Mouse (Mus musculus): ENCODE data around the gene Lyl1.

Gene Lyl1

DNA sequence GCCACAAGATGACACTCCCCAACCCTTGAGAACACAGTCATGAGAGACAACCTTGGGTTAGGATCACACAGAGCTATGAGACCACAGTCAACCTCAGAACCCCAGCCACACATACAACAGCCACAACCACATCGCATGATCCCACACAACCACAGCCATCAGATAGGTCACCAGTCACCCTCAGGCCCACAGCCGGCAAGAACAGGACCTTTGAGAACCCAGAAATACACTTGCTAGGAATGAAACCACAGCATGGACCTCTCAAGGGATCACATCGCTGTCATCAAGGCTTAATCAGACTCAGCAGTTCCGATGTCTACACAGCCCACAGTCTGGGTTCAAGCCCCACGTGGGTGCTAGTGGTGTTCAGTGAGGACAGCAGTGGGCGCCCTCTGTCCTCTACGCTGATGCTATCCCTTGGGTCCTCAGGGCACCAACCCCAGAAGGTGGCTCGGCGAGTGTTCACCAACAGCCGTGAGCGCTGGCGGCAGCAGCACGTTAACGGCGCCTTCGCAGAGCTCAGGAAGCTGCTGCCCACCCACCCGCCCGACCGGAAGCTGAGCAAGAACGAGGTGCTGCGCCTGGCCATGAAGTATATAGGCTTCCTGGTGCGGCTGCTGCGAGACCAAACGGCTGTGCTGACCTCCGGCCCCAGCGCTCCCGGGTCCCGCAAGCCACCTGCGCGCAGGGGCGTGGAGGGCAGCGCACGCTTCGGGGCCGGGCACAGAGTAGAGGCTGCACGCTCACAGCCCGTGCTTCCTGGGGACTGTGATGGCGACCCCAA lies 2.4 kb downstream of the Lyl1 start:
- DNase-seq (ENCODE audit: low spot score) = no peak

DNA sequence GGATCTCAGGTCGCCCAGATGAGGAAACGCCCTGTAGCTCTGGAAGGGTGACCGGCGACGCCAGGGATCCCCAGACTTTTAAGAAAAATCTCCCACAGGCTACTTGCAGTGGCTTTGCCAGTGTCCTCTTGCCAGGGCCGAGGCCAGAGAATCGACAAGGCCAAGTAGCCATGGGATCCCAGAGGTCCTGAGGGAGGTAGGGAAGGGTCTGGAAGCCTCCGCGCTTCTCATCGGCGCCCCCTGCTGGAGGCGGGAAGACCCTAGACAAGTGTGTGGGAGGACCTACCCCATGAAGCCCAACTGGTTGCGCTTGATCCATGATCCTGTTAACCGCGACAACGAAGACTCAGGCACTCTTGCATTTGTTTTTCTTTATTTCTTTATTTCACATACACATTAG lies 3.1 kb downstream of the Lyl1 start:
- DNase-seq (ENCODE audit: low spot score) = peak; percentile 89

DNA sequence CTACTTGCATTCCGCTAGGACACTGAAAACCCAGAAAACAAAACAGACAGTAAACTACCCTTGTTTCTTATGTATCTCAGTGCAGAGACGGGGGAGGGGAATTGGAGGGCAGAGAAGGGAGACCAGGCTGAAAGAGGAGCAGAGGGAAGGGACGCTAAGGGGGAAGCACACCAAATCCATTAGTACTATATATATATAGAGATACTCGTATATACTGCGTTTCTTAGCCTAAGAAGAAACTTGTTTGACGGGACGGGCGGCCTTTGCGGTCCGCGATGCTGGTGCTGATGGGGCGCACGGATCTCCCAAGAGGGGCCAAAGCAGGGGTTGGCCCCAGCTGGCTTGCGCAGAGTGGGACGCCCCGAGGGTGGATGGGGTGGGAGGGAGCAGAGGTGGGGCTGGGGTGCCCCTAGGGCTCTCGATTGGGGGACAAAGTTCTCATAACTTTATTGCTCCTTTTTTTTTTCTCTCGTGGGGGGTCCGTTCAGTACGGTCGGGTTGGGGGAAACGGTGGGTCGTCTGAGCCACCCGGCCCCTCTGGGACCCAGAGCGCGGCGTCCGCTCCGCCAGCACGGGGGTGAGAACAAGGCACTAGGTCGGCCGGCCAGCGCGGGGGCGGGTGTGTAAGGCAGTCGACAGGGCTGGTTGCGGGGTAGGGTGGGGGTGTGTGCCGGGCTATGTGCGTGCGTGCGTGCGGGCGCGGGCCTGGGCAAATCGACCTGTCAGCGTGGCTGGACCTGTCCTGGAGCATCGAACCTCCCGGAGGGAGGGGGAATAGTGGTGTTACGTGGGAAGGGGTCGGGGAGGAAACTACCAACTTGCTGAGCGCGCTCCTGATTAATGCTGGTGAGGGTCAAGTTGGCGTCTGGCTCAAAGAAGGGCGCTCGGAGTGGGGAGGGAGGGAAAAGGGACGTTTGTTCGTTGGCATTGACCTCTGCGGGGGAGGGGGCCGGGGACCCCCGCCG lies 3.9 kb downstream of the Lyl1 start:
- DNase-seq (ENCODE audit: low spot score) = no peak

DNA sequence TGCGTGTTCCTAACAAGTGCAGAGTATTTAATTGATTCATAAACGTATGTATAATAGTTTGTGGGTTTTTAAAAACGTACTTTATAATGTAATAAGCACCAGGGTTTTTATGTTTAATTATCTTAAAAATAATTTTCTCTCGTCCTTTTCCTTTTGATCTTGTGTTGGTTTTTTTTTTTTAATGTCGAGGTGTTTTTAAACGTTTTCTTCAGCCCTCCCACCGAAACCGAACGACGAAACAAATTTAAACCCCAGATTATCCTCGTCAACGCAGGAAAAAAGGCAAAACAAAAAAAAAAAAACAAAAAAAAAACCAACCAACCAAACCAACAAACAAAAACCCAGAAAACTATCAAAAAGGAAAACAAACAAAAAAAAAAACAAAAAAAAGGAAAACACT lies 4.7 kb downstream of the Lyl1 start:
- no peak for DNase-seq (ENCODE audit: low spot score)

DNA sequence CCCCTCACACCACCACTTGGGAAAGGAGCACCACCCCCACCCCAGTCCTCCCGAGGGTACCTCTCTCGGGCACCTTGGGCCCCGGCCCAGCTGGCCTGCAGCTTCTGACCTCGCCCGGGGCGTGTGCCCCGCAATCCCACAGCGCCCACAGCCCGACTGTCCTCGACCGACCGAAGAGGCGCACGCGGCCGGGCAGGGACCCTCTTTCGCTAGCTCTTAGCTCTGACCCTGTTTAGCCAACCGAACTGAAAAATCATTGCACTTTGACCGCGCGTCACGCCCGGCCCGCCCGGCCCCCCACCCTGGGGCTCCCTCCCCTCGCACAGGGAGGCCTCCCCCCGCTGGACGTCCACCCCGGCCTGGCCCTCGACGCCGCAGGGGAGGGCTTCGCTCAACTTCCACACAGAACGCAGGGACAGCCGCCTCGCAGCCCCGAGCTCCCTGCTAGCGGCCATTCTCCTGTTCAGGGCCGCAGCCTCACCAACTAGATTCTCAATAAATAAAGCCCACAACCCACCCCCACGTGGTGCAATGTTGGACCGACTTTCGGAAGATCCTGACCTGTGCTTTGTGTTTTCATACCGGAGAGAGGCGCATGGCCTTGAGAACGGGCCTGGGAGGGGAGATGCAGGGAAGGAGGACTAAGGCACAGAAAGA lies 5.5 kb downstream of the Lyl1 start:
- no peak for DNase-seq (ENCODE audit: low spot score)

DNA sequence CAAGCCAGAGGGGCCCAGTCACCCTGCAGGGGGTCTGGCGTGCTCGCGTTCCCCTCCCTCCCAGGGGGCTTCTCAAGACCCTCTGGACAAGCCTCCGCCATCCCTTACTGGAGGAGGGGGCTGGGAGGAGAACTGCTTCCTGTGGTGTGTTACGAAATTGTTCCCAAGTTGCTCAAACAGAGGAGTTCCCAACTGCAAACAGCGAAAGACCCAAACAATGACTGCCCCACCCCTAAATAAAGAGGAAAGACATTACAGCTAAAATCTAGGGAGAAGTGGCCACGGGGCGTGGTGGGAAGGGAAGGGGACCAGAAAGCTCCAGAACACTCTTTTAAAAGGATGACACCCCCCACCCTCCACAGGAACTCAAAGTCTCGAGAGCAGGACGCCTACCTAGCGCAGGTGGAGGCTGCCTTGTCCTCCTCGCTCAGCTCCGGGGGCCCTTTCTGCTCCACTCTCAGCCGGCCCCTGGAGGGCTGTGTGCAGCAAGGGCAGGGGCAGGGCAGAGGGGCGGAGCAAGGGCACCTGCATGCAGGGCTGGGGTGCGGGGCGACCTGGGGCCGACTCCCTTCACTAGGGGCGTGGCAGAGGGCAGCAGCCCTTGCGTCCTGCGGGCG lies 6.1 kb downstream of the Lyl1 start:
- DNase-seq (ENCODE audit: low spot score) = no peak

DNA sequence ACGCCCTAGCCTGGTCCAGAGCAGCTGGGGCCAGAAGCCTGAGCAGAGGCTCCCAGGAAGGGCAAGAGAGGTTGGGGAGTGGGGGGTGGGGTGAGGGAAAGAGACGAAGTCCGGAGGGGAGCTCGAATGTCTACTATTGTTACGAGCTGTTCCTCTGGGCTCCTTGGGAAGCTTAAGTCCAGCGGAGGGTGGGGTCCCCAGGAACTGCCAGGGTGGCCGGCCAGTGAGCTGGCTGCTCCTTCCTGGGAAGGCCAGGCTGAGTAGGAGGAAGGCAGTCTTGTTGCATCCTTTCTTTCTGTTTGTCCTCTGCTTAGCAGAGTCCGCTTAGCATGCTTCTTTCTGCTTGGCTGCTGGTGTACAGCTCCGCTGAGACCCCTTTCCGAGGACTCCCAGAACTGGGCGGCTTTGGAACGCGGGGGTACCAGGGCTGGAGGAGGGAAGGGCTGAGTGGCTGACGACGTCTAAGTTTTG lies 6.8 kb downstream of the Lyl1 start:
- no peak for DNase-seq (ENCODE audit: low spot score)

DNA sequence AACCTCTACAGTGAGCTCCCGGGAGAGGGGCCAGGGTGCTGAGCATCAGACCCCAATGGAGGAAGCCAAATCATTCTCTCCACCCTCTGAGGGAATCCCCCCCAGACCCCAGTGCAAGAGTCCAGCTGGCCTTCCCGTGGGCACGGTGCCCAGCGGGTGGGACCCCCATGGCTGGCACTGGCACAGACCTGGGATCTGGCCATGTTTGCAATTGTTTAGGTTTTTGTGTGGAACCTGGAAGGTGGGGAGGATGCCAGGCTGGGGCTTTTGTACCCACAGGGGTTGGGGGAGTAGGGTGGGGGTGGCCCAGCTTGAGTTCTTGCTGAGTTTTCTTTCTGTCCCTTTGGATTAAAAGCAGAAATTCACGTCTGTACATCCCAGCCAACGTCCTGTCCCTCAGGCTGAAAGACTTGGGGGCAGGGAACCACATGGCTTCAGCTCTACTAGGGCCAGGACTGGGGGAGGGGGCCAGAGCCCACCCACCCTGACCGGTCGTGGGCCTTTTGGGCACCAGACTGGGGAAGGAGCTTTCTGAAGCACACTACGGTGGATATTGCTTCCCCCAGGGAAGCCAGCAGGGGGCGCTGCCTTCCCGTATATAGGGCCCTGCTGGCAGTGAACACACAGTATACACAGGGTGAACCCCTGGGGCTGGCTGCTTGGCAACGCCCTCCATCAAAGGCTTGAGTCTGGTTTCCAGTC lies 7.7 kb downstream of the Lyl1 start:
- peak; percentile 91 for DNase-seq (ENCODE audit: low spot score)

DNA sequence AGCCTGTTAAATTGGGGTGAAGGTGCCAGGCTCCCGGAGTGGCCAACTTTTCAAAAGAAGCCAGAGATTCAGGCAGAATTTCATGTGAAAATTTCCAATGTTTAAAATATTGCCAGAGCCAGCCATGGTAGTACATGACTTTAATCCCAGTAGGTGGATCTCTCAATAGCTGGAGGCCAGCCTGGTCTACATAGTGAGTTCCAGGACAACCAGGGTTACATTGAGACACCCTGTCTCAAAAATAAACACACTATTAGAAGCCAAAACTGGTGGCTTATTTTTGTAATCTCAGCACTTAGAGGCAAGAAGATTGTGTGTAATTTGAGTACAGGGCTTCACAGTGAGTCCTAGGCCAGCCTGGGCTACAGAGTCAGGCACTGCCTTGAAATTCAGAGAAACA lies 8.7 kb downstream of the Lyl1 start:
- DNase-seq (ENCODE audit: low spot score) = no peak

DNA sequence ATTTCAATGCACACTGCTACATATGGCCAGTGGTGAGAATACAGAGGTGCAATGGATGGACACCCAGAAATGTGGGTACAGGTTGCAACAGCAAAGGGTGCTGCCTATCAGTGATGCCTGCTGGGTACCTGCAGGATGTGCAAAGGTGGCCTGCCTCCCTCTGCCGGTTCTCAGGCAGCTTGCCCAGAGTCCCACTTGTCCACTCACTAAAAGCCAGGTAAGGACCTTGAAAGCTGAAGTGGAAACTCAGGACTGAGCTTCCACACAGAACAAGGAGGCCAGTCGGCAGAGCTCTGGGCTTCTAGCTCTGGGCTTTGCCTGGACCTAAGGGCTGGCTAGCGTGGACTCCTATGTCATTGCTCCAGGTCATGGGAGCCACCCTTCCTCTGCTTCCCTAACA lies 10.1 kb downstream of the Lyl1 start:
- DNase-seq (ENCODE audit: low spot score) = no peak

DNA sequence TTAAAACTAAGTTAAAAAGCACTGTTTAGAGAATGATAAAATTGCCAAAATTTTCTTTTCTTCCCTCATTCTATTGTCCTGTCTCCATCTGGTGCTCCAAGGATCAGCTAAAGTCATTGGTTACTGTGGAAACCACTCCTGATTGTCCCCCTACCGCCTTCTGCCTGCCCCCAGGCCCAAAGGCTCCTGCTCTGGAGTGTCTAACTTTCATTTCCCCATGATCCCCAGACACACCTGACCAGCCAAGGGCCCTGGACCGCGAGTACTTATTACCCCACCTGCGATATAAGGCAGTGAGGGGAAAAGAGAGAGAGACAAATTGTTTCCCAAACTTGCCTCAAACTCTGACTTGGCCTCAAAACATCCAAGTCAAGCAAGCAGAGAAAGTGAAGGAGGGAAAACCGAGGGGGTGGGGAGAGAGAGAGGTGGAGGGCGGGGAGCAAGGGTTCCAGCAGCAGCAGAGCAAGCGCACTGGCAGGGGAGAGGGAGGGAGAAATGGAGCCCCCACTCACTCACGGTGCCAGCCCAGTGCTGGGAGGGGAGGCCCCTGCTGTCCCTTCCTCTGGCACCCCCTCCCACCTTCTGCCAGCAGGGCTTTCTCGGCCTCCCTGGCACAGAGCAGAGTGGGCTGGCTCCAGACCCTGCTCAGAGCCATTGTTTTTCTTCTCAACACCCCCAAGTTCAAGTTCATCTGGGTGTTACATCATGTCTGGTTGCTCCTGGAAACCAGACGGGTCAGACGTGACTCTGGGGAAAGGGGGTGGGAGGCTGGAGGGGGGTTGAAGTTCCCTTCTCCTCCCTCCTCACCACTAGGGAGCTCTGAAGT lies 10.9 kb downstream of the Lyl1 start:
- no peak for DNase-seq (ENCODE audit: low spot score)

DNA sequence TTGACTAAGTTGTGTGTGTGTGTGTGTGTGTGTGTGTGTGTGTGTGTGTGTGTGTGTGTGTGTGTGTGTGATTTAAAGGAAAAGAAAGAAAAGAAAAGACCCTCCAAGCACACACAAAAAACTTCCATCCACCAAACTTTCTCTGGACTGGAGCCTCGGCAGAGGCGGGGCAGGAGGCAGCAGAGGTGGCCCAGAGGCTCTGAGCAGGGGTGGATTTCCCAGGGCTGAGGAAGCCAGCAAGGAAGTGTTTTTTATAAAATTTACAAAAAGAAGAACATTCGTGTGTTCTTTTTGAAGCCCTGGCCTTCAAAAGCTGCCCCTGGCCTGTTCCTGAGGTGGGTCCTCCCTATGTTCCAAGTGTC lies 11.5 kb downstream of the Lyl1 start:
- DNase-seq (ENCODE audit: low spot score) = no peak

DNA sequence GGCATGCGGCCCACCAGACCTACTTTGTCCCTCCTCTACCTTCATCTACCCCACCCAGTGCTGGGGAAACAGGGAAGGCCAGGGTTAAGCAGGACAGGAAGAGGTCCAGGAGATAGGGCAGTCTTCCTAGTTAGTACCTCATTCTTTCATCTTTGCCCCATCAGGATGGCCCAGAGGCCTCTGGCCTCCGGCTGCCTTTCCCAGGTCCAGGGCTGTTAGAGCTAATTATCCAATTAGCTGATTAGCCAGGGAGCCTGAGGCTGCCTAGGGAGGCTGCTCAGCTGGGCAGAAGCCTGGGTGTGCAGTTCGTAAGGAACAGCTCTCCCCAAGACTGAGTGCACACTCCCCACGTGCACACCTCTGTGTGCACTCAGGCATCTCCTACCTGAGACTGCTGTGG lies 12.1 kb downstream of the Lyl1 start:
- no peak for DNase-seq (ENCODE audit: low spot score)

DNA sequence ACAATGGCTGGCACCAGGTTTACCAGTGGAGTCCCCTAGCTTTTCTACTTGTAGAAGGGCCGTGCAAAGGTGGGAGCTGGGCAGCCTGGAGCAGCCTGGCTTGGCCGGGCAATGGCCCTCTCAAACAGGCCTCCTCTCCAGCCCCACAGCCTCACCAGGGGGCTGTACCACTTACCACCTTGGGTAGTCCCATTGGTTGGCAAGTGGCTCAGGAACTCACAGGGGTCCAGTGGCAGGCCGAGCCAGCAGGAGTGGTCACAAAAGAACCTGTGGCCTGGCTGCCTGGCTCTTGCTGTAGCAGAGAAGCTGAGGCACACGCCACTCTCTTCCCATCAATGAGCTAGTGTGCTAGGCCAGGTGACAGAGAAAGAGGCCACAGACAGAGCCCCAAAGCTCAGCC lies 12.9 kb downstream of the Lyl1 start:
- DNase-seq (ENCODE audit: low spot score) = no peak

DNA sequence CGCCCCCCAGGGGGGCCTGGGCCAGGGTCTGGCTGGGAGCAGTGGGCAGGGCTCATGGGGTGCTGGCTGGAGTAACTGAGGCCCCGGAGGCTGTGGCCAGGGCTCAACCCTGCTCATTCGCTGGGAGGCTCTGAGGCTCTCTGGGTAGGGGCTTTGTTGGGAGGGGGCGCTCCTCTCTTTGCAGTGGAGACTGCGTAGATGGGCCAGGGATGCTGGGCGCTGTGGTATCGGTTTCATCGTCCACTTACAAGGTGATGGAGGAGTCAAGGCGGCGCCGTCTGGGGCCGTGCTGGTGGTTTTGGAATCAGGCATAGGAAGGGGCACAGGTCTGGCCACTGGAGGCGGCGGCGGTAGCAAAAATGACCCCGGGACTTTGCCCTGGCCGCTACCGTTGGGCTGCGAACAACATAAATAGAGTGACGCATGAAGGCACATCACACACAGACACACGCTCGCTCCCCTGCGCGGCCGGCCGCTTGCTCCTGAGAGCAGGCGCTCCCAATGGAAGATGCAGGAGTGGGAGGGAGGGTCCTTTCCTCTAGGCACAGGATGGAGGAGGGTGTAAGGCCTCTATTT lies 14.7 kb downstream of the Lyl1 start:
- no peak for DNase-seq (ENCODE audit: low spot score)

DNA sequence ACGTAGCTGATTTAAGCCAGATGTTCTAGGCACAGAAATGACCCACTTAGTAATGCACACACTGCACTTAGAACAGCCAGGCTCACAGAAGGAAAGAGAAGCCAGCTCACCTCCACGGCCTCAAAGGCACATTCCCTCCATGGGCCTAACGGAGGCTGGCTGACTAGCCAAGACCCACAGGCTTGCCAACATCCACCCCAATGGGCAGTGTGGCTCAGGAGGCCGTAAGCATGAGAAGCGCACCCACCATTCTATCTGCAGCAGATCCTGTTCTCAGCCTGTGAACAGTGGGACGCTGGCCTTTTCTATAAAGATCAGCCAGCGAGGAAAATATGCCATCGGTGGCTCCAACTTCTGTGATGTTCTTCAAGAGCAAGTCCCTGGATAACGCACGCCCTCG lies 15.5 kb downstream of the Lyl1 start:
- no peak for DNase-seq (ENCODE audit: low spot score)

DNA sequence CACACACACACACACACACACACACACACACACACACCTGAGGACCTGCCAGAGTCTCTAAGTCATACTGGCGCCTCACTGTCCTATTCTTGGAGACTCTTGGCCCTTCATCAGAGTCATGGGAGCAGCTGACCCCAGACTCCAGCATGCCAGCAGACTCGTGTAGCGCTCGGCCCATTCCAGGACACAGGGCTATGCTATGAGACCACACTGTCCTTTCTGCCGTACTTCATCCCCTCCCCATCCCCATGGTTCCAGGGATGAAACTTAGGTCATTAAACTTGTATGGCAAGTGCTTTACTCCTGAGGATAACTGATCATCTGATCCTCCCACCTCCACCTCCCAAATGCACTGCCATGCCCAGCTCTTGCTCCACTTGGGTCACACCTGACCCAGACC lies 17.2 kb downstream of the Lyl1 start:
- DNase-seq (ENCODE audit: low spot score) = no peak

DNA sequence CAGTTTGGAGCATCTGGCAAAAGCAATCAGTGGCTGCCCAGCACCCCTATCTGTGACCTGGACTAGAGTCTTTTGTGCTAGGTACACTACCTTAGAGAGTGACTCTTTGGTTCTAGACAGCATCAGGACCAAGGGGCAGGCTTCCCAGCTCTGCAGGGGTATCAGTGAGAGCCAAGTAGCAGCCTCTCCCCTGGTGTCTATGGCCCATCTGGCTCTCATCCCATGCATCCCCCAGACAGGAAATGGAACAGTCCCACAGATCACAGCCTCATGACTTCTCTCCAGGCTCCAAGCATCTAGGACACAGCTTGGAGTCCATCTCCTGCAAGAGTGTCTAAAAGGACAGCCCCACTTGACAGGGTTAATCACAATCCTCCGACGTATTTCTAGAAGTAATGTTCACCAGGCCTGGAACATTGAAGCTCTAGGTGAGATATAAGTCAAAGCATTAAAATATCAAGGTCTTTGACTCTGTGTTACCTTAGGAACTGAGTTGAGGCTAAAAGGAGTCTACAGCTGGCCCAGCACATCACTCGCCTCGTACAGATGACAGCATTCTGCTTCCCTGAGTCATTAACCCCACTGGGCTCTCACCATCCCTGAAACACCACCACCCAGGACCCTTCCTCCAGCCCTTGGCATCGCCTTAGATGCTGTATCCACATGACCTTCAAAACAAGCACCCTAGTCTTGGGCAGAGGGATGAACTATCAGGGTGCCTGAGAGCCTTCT lies 17.9 kb downstream of the Lyl1 start:
- DNase-seq (ENCODE audit: low spot score) = no peak

DNA sequence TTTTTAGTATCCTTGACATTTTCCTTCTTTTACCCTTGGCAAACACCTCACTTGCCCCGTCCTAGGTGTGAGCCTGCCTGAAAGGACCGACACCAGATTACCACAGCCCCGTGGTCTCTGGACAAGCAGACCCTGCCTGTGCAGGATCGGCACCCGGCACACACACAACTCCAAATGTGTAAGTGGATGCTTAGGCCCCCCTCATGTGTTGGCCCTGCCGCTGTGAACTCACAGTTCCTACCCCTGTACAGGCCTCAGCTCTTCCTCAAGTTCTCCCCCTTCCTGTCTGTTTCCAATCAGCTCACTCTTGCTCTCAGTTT lies 21.2 kb downstream of the Lyl1 start:
- no peak for DNase-seq (ENCODE audit: low spot score)
